Mouse (Mus musculus) 3T3-L1 (cell line): Measurements from ENCODE around the gene Adgb.

ENCODE experiments used
- DNase-seq: peaks from one replicate; pipeline ENCODE4 v3.0.0-alpha.2; 2015; ENCODE audit warnings: low read depth, low spot score

The Adgb gene

DNA sequence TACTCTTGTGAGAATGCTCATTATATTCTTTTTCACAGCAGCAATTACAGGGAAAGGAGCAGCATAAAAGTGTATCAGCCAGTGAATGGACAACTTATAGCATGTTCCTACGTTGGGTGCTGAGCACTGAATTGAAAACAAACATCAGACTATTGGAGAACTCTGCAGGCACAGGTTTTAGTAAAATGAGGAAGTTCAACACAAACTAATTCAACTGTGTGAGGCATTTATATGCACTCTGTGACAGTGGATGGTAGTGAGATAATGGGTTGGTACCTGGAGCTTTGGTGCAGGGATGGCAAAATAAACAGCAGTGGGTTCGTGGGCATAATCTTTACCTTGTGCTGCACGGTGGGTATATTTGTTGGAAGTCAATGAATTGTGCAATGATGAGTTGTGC, 121.6 kb downstream of the Adgb start:
- no peak for DNase-seq

DNA sequence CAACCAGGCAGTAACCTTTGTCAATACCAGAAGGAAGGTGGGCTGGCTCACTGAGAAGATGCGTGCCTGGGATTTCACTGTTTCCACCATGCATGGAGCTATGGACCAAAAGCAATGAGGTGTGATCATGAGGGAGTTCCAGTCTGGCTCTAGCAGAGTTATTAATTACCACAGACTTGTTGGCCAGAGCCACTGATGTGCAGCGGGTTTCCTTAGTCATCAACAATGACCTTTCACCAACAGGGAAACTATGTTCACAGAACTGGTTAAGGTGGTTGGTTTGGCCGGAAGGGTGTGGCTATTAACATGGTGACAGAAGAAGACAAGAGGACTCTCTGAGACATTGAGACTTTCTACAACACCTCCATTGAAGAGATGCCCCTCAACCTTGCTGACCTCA, 128.2 kb downstream of the Adgb start:
- DNase-seq: no peak

DNA sequence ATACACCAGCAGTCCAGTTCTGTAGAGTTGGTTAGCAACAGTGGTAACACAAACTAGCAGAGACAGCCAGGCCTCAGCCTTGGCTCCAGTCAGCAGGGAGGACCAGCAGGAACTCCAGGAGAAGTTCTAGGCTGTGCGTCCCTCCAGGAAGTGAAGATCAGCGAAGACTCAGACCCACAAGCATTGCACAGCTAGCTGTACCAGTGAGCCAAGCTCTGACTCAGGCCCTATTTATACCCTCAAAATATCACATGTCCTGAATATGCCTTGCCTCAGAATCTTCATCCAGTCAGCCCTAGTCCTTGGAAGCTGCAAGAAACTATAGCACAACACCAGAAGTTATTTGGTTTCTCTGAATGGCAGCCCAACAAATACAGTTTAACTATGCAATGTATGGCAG, 146.6 kb downstream of the Adgb start:
- DNase-seq: peak; percentile 79

DNA sequence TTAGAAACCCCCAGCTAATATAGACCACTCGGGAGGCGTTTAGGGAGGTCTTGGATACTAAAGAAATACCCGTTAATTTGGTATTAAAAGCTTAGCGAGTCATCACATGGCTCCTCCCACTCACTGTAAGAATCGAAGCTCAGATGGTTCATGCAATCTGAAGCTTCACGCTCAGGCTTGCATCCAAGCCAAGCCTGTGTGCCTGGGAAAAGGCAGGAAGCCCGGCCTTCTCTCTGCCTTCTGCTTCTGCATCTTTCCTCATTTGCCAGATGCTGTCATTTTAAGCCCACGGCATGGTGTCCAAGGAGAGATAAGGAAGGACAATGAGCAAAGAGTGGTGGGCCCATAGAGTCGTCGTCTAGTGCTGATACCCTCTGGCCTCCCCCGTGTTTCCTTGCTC, 149.2 kb downstream of the Adgb start:
- DNase-seq: no peak

DNA sequence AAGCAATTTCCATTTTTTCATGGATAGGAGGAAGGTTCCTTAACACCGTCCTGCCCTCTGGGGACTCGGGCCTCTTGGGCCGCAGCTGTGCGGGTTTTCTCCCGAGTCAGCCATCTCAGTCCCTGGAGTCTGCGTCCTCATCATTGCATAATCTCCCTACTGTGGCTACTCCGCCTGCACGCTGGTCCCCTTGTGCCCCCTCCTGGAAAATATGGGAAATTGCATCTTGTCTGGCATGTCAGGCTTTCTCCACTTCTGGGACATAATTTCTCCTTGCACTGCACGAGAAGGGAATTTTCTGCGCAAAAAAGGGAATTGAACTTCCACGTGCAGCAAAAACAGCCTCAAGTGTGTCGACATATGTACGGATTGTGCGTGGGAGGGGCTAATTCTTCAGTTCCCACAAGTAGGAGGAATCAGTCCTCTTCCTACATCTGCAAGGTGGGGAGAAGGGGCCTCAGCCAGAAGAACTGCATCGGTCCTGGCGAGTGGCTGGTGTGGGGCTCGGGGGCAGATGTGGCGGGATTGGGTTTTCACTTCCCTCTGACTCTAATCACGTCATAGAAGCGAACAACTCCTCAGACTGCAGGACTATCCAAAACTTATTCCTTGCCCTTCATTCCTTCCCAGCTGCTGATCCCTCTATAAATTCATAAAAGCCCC, 150.9 kb downstream of the Adgb start:
- DNase-seq: peak; percentile 87

DNA sequence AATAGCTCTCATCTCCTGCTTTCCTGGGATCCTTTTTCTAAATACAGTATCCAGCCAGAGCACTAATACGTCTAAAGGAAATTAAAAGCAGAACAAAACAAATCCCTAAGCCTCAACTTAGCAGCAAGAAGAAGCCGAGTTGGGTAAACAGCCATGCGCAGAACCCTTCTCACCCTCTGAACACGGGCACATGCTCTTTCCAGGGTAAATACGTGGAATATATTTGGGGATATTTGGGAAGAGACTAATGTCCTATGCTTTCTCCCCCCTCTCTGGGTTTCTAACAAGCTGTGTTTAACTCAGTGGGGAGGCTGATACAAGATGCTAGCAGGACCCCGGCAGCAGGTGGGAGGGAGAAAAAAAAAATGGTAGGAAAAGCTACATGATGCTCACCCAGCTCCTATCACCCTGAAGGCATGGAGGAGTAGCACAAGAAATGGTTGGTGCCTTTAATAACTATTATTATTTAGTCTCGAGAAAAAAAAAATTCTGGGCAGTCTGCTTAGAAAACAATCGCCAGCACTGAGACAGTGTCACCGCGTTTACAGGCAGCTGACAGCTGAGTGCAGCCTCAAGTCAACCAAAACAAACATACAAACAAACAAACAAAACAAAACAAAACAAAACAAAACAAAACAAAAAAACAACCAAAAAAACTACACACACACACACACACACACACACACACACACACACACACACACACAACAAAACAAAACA, 151.6 kb downstream of the Adgb start:
- no peak for DNase-seq

DNA sequence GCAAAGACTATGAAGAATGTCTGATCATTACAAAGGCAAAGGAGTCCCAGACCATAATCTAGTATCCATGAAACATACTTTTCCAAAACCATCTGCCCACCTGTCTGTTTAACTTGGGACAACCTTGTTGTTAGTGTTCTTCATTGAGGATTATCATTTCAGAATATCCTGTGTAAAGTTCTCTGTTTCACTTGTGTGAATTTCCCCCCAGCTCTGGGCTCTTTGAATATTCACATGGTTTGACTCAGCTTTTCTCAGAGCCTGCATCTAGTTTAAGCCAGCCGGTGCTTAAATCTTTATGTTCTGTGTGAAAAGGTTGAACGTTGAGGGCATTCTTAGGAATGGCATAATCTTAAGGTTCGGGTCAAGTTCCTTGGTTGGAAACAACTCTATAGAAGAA, 154.0 kb downstream of the Adgb start:
- DNase-seq: no peak

DNA sequence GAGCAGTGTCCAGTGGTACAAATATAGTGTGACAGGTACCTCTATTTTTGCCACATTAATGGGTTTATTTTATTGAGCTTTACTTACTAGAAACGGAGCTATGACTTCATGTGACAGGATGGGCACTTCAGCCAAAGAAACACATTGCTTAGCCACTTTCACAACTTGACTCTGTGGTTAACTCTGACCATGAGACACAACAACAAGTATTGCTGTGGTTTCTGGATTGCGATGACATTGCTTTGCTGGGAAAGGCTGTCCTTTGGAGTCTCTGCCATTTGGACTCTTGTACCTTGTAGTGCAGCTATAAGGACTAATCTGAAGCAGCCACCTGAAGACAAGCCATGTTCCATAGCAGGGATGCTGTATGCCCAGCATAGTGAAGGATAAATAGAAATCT, 156.5 kb downstream of the Adgb start:
- DNase-seq: no peak

DNA sequence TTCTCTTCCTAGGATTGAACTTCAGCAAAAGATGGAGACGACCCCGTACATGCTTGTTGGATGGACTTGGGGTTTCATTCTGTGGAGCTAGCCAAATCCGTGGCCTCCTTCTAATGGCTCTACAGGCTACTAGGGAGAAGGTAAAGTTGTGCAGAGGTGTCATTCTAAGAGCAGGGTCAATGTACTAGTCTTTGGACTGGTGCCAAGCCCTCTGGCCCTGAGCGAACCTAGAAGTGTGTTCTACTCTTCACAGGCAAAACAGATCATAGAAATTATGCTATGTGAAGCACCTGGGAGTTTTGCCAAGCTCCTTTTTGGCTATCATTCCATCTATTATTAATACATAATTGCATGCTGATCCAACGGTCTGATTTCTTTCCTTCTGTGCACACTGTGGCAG, 157.6 kb downstream of the Adgb start:
- DNase-seq: no peak

DNA sequence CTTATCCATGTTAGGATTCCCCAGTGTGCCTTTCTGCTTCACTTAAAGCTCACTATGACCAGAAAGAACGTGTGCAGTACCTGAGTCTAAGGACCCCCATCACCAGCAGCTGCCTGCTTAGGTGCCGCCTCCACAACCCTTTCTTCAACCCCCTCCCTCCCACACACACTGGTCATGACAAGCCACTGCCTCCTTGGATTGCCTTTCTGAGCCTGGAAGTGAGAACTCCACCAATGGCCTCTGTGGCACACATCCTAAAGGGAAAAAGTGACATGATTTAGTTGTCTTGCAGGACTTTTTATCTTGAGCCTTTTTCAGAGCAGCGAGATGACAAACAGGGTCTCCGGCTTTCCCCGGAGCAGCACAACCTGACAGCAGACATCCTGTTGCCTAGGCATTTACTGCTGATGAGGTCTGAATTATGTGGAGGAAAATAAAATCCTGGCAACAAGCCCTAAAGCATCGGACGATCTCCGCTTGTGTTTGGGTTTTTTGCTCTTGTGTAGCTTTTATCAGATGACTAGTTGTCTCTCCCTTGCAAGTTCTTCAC, 162.2 kb downstream of the Adgb start:
- no peak for DNase-seq

DNA sequence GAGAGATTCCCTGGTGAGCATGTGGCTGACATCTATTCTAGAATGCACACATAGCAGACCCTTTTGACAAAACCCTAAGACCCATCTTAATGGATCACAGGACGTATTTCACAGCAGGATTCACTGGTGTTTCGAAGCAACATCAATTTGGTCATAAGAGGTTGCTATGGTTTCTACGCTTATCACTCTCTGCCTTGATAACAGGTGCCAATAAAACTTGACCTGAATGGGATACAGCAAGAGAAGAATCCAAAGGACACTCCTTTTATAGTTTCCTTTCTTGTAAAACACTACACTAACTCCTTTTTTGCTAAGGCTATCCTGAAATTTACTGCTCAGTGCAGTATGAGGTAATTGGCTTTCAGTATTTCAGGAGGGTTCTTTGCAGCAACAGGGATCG, 163.1 kb downstream of the Adgb start:
- no peak for DNase-seq

DNA sequence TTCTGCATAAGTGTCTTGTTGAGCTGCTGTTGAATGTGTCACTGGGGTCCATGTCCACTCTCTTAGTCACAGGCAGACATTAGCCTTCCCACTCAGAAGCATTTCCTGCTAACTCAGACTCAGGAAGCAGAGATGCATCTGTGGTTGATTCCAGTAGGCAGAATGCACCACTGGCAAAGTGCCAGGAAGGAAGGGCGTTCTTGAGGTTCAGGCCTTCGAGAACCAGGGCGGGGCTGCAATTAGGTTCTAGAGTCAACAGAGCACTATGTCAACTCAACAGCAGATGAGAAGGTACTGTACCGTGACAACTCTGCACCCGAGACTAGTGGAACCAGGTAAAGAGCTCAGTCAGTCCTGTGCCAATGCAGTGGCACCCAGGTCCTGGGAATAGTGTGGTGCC, 164.7 kb downstream of the Adgb start:
- DNase-seq: peak; percentile 24

DNA sequence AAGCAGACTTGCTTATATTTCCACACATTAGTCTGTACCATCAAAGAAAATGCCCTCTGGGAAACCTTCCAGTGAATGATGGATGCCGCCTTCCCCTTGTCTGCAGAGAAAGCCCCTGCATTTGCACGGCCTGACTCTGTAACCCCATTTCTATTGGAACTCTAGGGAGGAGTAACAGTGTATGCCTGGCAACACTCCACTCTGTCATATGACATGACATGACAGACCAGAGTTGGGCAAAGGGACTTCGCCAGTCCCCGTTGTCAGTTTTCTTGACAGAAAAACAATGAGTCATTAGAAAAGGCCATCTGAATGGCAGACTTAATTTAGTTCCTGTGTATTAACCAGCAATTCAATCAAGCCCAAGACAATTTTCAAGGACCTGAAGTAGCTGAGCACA, 167.8 kb downstream of the Adgb start:
- no peak for DNase-seq

DNA sequence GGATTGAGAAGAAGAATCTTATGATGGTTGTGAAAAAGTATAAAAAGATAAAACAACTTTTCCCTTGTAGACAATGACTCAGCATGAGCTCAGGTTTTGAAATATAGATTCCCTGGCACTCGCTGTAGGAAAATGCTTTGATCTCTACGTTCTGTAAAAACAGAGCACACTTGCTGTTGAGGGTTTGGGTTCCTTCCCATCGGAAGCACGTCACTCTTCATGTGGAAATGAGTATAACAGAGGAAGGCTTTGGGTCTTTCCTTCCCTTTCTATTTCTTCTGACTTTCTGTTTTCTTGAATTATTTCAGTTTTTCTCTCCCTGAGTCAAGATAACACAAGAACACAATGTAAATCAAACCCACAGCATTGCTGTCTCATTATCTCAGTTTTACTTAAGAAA, 170.4 kb downstream of the Adgb start:
- no peak for DNase-seq

DNA sequence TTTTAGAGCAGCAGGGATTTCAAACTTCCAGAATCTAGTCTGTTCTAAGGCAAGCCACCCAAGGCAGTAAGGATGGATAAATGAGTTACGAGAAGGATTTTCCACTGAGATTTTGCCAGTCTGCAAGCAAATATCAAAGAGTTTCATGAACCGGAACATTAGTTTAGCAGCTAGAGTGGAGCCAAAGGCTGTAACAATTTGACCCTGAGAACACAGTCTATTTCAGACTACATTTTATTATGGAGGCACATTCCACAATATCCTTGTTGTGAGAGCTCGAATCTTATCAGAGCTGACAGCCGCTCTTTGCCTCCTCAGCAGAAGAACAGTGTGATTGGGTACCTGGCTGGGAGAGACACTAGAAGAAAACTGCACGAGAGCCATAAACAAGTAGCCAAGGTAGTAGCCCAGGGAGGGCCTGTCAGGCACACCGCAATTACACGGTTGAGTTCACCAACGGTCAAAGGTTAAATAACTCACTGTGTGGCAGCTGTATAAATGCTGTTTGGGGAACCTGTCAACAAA, 171.1 kb downstream of the Adgb start:
- DNase-seq: no peak

DNA sequence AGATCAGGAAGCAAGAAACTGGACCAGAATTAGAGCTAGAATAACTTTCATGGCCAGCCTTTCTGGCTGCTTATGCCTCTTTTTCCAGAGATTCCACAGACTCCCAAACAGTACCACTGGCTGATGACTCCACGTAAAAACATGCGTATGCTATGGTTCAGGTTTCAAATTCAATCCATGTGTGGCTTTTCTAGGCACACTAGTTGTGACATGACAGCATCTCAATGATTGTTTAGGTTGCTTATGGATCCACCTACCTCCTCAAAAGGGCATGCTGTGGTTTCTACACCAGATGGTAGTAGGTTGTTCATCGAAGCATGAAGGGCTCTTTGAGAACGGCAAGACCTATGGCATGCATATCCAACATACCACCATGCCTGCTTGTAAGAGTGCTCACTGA, 172.1 kb downstream of the Adgb start:
- peak; percentile 34 for DNase-seq

DNA sequence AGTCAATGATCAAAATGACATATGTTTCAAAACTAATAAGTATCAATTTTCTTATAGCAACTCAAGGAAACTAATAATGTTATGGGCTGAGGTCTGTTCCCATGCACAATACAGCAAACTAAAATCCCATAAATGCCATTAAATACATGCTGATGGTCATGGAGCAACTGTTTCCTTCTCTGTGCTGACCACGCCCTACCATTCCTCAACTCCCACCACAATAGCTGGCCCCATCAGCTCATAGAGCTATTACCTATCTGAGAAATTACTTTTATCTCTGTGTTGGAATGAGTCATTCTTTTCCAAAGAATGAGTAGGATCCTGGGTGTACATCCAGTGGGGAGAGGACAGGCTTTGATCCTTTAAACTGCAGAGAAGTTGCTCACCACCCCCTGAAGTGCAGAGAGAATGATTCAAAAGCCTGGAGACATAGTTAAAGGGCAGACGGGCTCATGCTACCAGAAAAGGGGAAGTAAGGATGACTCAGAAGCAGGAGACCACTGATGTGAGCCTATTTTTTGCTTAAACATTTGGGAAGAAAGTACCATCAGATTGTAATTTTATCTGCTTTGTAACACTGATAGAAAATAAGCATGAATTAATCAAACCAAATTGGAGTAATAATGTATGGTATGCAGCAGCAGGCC, 184.8 kb downstream of the Adgb start:
- DNase-seq: no peak
